Comparison of ENCODE assay signal across 7 mouse cellular contexts in the genomic region with DNA sequence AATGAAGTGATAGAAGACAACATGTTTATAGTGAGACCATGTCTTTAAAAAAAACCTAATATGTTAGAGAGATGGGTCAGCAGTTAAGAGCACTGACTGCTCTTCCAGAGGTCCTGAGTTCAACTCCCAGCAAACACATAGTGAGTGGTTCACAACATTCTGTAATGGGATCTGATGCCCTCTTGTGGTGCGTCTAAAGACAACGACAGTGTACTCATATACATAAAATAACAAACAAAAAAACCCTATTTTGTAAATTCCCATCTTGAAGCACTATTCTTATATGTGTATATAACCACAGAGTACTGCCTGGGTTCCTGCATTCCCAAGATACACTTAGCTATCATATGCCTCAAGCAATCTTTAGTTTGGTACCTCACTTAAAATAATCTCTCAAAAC. TPM values are rescaled to one million over a fixed set of nuclear protein-coding genes. Genes with fewer than 3 reads are reported as not detected.
A peak's percentile ranks its signal among the peaks of the same experiment; 100 is the strongest.
DNase-seq lines count a peak whose midpoint lies in the region; ATAC-seq and TF ChIP-seq lines count a peak whose summit lies in the region.
"Not testable (repeated sequence)": the region's sequence is repeated elsewhere in the genome, so short reads cannot be mapped to it uniquely, and the experiment has no call there.

No protein-coding gene starts in this region.

- WGBS in embryonic facial prominence, embryonic 10.5 days = 61% methylated on average over 2 of the region's 2 CpGs
- WGBS in heart, adult 2 months = 37% methylated on average over 2 of the region's 2 CpGs
- 33% methylated on average over 2 of the region's 2 CpGs for WGBS in intestine, postnatal 0 days
- 26% methylated on average over 2 of the region's 2 CpGs for WGBS in liver, embryonic 13.5 days (ENCODE audit: insufficient replicate concordance)
- WGBS in midbrain, embryonic 13.5 days = 64% methylated on average over 2 of the region's 2 CpGs
- 25% methylated on average over 2 of the region's 2 CpGs for WGBS in spleen, adult 2 months

- H3K9me3 ChIP-seq in G1E (replicated peaks); embryonic facial prominence, embryonic 10.5 days; intestine, postnatal 0 days (ENCODE audit: control insufficient read depth); liver, embryonic 13.5 days (replicated peaks); midbrain, embryonic 13.5 days: not testable (repeated sequence)

- peaks cover 45% of the 10 kb centered on the region for H3K4me1 ChIP-seq in G1E (ENCODE audit: insufficient read depth, low read depth, low read length)
- not testable (repeated sequence) for H3K4me1 ChIP-seq in embryonic facial prominence, embryonic 10.5 days; heart, adult 2 months (ENCODE audit: control insufficient read depth, insufficient read depth, low read length); intestine, postnatal 0 days (replicated peaks; ENCODE audit: control insufficient read depth, insufficient read depth, low read length); midbrain, embryonic 13.5 days (replicated peaks); spleen, adult 2 months (ENCODE audit: control insufficient read depth, insufficient read depth, insufficient read length)
- peaks cover 26% of the 10 kb centered on the region for H3K4me1 ChIP-seq in liver, embryonic 13.5 days (replicated peaks)

- H3K36me3 ChIP-seq in G1E (replicated peaks) = peaks cover 26% of the 10 kb centered on the region
- H3K36me3 ChIP-seq in embryonic facial prominence, embryonic 10.5 days (replicated peaks); heart, adult 2 months (ENCODE audit: control insufficient read depth, insufficient read depth, low read length); intestine, postnatal 0 days (ENCODE audit: control insufficient read depth, insufficient read depth); liver, embryonic 13.5 days; midbrain, embryonic 13.5 days; spleen, adult 2 months (ENCODE audit: control insufficient read depth, insufficient read depth, low read length): not testable (repeated sequence)

- not testable (repeated sequence) for H3K9ac ChIP-seq in heart, adult 2 months (ENCODE audit: low read depth, low read length); intestine, postnatal 0 days (ENCODE audit: low read depth, low read length); midbrain, embryonic 13.5 days (replicated peaks)
- peak overlapping the region; percentile 41; the same call in 1 of the 2 replicates for H3K9ac ChIP-seq in liver, embryonic 13.5 days

- DNase-seq in G1E (ENCODE audit: low spot score); embryonic facial prominence, embryonic 10.5 days (ENCODE audit: low spot score); heart, adult 2 months; liver, embryonic 13.5 days: not testable (repeated sequence)
- DNase-seq in spleen, adult 2 months (ENCODE audit: low read depth in 1 of 2, low spot score in 2 of 2) = peak; percentile 5 to 8

- not testable (repeated sequence) for ATAC-seq in G1E (ENCODE audit: extremely low read depth, insufficient number of reproducible peaks, low FRiP score, poor library complexity, severe bottlenecking); intestine, postnatal 0 days; liver, embryonic 13.5 days (ENCODE audit: low read depth); midbrain, embryonic 13.5 days

- H3K4me2 ChIP-seq in intestine, postnatal 0 days (replicated peaks; ENCODE audit: low read depth) = peak overlapping the region; percentile 70; the same call in 1 of the 2 replicates
- H3K4me2 ChIP-seq in liver, embryonic 13.5 days = peak overlapping the region; percentile 52
- H3K4me2 ChIP-seq in midbrain, embryonic 13.5 days (replicated peaks) = 0 out of 2 replicates have a peak overlapping the region, but pooled peaks have one; percentile 20

- not testable (repeated sequence) for TF ChIP-seq POLR2A in heart, adult 2 months (IDR thresholded peaks at IDR 0.05; ENCODE audit: insufficient read depth, low read depth, low read length); spleen, adult 2 months (IDR thresholded peaks at IDR 0.05; ENCODE audit: low read depth, low read length)

- TF ChIP-seq EP300 in heart, adult 2 months (IDR thresholded peaks at IDR 0.05; ENCODE audit: insufficient read depth, low read depth, low read length) = not testable (repeated sequence)

- not testable (repeated sequence) for H3K27me3 ChIP-seq in G1E (ENCODE audit: insufficient read depth, low read length); embryonic facial prominence, embryonic 10.5 days (replicated peaks; ENCODE audit: low read depth, poor library complexity, severe bottlenecking); heart, adult 2 months (ENCODE audit: control insufficient read depth, insufficient read depth, low read length); intestine, postnatal 0 days (replicated peaks; ENCODE audit: control insufficient read depth, insufficient read depth, low read length); liver, embryonic 13.5 days; midbrain, embryonic 13.5 days; spleen, adult 2 months (ENCODE audit: control insufficient read depth, insufficient read depth, low read length)

- H3K4me3 ChIP-seq in G1E (ENCODE audit: low read depth, low read length) = peak overlapping the region; percentile 75; the same call in 1 of the 2 replicates
- peak overlapping the region; percentile 78 for H3K4me3 ChIP-seq in embryonic facial prominence, embryonic 10.5 days
- not testable (repeated sequence) for H3K4me3 ChIP-seq in heart, adult 2 months; intestine, postnatal 0 days (ENCODE audit: low read depth, low read length); spleen, adult 2 months (ENCODE audit: extremely low read depth, insufficient read depth, insufficient read length)
- H3K4me3 ChIP-seq in liver, embryonic 13.5 days (replicated peaks) = peak overlapping the region; percentile 85
- 0 out of 2 replicates have a peak overlapping the region, but pooled peaks have one; percentile 2 for H3K4me3 ChIP-seq in midbrain, embryonic 13.5 days (replicated peaks)

- TF ChIP-seq CTCF in G1E (IDR thresholded peaks at IDR 0.05; ENCODE audit: low read depth, low read length); spleen, adult 2 months (IDR thresholded peaks at IDR 0.05; ENCODE audit: extremely low read depth, insufficient read depth, insufficient read length, insufficient replicate concordance): not testable (repeated sequence)
- TF ChIP-seq CTCF in heart, adult 2 months (IDR thresholded peaks at IDR 0.05) = peak; percentile 48
- TF ChIP-seq CTCF in intestine, postnatal 0 days (IDR thresholded peaks at IDR 0.05; ENCODE audit: low read depth) = peak; percentile 59

- not testable (repeated sequence) for H3K79me2 ChIP-seq in heart, adult 2 months (replicated peaks; ENCODE audit: control insufficient read depth, insufficient read depth, low read length)

- intact Hi-C loops in heart, adult 2 months (cut with DNase I) = not testable (repeated sequence)

- H3K27ac ChIP-seq in embryonic facial prominence, embryonic 10.5 days (replicated peaks); heart, adult 2 months; intestine, postnatal 0 days (ENCODE audit: low read depth, low read length); liver, embryonic 13.5 days; midbrain, embryonic 13.5 days; spleen, adult 2 months (ENCODE audit: insufficient read depth, low read length): not testable (repeated sequence)

RNA-seq across cellular contexts. Expression of a gene that starts 1.2 kb away (rescaled TPM):
- total RNA-seq in G1E (2014; fragmentation: Nextera tagmentation) (46.5 and 53.1 TPM in 2 replicates), G1E (2017) (42.5 and 42.8 TPM in 2 replicates)
- polyA plus RNA-seq in G1E (2012) = 1.5 and 1.7 TPM in 2 replicates
- 45.6 and 49.1 TPM in 2 replicates for polyA plus RNA-seq in embryonic facial prominence, embryonic 10.5 days (2016; fragmentation: Nextera tagmentation; extraction: Ambion mirVana)
- 1 to 10 TPM; 7.7 to 9.3 TPM for total RNA-seq in heart, adult 2 months (2021)
- 8.0 and 16.1 TPM in 2 replicates for polyA plus RNA-seq in heart, adult 2 months (2012; rRNA removed)
- polyA plus RNA-seq in intestine, postnatal 0 days (2015; fragmentation: Nextera tagmentation; extraction: Ambion mirVana) = 10.1 TPM in 2 replicates
- polyA plus RNA-seq in liver, embryonic 13.5 days (2015; fragmentation: Nextera tagmentation; extraction: Ambion mirVana) = 30.6 and 32.9 TPM in 2 replicates
- polyA plus RNA-seq in midbrain, embryonic 13.5 days (2015; fragmentation: Nextera tagmentation; extraction: Ambion mirVana) = 36.4 and 37.4 TPM in 2 replicates
- polyA plus RNA-seq in spleen, adult 2 months (2012; rRNA removed) = 2.2 and 3.1 TPM in 2 replicates

RNA-seq across cellular contexts. Expression of a gene that starts 1.4 kb away (rescaled TPM):
- total RNA-seq in G1E (2014; fragmentation: Nextera tagmentation) (287 and 299 TPM in 2 replicates), G1E (2017) (279 and 303 TPM in 2 replicates)
- 67.6 and 70.2 TPM in 2 replicates for polyA plus RNA-seq in G1E (2012)
- 144 and 156 TPM in 2 replicates for polyA plus RNA-seq in embryonic facial prominence, embryonic 10.5 days (2016; fragmentation: Nextera tagmentation; extraction: Ambion mirVana)
- 10 to 100 TPM; 89.7 to 99.9 TPM for total RNA-seq in heart, adult 2 months (2021)
- polyA plus RNA-seq in heart, adult 2 months (2012; rRNA removed) = 14.7 and 23.8 TPM in 2 replicates
- polyA plus RNA-seq in intestine, postnatal 0 days (2015; fragmentation: Nextera tagmentation; extraction: Ambion mirVana) = 106 and 107 TPM in 2 replicates
- polyA plus RNA-seq in liver, embryonic 13.5 days (2015; fragmentation: Nextera tagmentation; extraction: Ambion mirVana) = 94.7 and 121 TPM in 2 replicates
- polyA plus RNA-seq in midbrain, embryonic 13.5 days (2015; fragmentation: Nextera tagmentation; extraction: Ambion mirVana) = 171 and 195 TPM in 2 replicates
- 10.5 and 10.6 TPM in 2 replicates for polyA plus RNA-seq in spleen, adult 2 months (2012; rRNA removed)

RNA-seq across cellular contexts. Expression of a gene that starts 45.6 kb away (rescaled TPM):
- total RNA-seq in G1E (2014; fragmentation: Nextera tagmentation) = 6.9 and 11.7 TPM in 2 replicates
- 22.7 and 26.1 TPM in 2 replicates for total RNA-seq in G1E (2017)
- 6.7 and 7.4 TPM in 2 replicates for polyA plus RNA-seq in G1E (2012)
- 9.6 and 10.1 TPM in 2 replicates for polyA plus RNA-seq in embryonic facial prominence, embryonic 10.5 days (2016; fragmentation: Nextera tagmentation; extraction: Ambion mirVana)
- total RNA-seq in heart, adult 2 months (2021) = 10 to 100 TPM in 1 of 2 experiments, 1 to 10 TPM in 1; 8.0 to 13.6 TPM
- polyA plus RNA-seq in heart, adult 2 months (2012; rRNA removed) = 6.2 and 7.3 TPM in 2 replicates
- 27.8 and 29.2 TPM in 2 replicates for polyA plus RNA-seq in intestine, postnatal 0 days (2015; fragmentation: Nextera tagmentation; extraction: Ambion mirVana)
- 12.7 and 13.7 TPM in 2 replicates for polyA plus RNA-seq in liver, embryonic 13.5 days (2015; fragmentation: Nextera tagmentation; extraction: Ambion mirVana)
- 33.4 and 34.2 TPM in 2 replicates for polyA plus RNA-seq in midbrain, embryonic 13.5 days (2015; fragmentation: Nextera tagmentation; extraction: Ambion mirVana)
- polyA plus RNA-seq in spleen, adult 2 months (2012; rRNA removed) = 3.4 and 4.9 TPM in 2 replicates

Comparison
In these comparisons a context has a peak if more than half of its experiments do, and no peak if none do; other contexts are left out.
1. H3K4me2 ChIP-seq: peak in every context shown above with its lines; median percentile 70 in intestine, postnatal 0 days; 52 in liver, embryonic 13.5 days; 20 in midbrain, embryonic 13.5 days.